Mouse (Mus musculus): ENCODE data around the gene Flrt3. TPM values are rescaled to one million over a fixed set of nuclear protein-coding genes. Genes with fewer than 3 reads are reported as not detected.

Gene Flrt3
- polyA plus RNA-seq (2014; fragmentation: Nextera tagmentation; extraction: Ambion mirVana): 39.5 and 62.5 TPM in 2 replicates

DNA sequence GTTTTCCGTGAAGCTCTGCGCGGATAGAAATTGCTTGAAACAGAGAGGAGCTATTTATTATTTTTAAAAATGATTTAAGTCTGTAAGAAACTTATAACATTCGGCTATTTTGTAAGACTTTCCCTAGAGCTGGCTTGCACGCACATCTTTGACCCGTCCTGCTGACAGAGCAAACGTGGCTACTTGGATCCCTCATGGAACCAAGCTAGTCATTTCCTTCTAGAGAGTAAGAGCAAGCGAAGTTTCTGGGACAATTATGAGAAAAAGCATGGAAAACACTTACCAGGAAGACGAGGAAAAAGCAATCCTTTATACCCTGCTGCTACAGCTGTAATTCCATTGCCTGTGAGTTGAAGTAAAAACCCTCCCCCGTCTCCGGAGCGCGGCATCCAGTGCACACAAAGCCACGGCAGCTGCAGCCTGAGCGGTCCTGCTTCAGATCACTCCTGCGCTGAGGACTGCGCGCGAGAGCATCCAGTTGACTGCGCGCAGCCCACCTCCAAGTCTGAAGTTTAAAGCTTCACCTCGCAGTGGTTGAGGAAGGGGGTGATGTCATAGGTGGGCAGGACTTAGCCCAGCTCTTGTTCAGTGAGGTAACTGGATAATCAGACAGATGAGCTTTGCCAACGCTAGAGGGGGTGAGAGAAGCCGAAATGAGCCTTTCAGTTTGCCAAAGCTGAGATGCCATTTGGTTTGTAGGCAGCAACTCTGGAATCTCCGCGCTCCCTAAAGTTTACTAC, at the start of gene Flrt3:
Gene Flrt3 (minus strand): TSS at position 507 of the 740 bp plus-strand sequence.
- no peaks in the 10 kb centered on the region for H3K27me3 ChIP-seq (ENCODE audit: control insufficient read depth, insufficient read depth, low read length)
- peak; percentile 96 for ATAC-seq (ENCODE audit: low FRiP score, low TSS enrichment)

DNA sequence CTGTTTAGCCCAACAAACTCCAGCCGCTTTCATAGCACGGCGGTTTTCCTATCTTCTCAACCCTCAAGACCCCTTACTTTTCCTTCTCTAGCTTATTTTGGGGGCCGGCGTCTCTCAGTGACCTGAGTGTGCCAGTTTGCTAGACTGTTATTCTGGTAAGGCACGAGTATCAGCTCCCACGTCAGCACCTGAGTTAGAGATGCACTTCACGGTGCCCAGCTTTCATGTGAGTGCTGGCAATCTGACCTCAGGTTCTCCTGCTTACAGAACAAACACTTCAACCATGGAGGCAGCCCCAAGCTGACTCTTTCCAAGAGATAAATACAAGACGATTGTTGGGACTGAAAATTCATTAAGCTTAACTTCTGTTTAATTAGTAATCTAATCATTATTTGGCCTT, 46.1 kb upstream of the Flrt3 start:
- H3K4me2 ChIP-seq (ENCODE audit: low read length): no peak overlapping the region
- no peak overlapping the region for H3K27ac ChIP-seq (replicated peaks; ENCODE audit: low read depth, low read length)
- ATAC-seq (ENCODE audit: low FRiP score, low TSS enrichment) (no peak), DNase-seq (no peak)
- WGBS: 90% methylated on average over 9 of the region's 9 CpGs
- H3K36me3 ChIP-seq (ENCODE audit: control insufficient read depth, insufficient read depth, low read length): no peaks in the 10 kb centered on the region
- H3K9ac ChIP-seq (replicated peaks; ENCODE audit: low read length): no peak overlapping the region
- no peaks in the 10 kb centered on the region for H3K27me3 ChIP-seq (ENCODE audit: control insufficient read depth, insufficient read depth, low read length)
- no peaks in the 10 kb centered on the region for H3K4me1 ChIP-seq (ENCODE audit: control insufficient read depth, insufficient read depth, low read length)
- no peaks in the 10 kb centered on the region for H3K9me3 ChIP-seq (ENCODE audit: control insufficient read depth, low read length)
- H3K4me3 ChIP-seq (replicated peaks; ENCODE audit: low read depth, low read length): no peak overlapping the region

More for the DNA sequence above, at the start of gene Flrt3:
- Histone ChIP-seq H3K27ac (replicated peaks; ENCODE audit: low read depth, low read length) (peak within 1 kb of the TSS; percentile 88), H3K9me3 (ENCODE audit: control insufficient read depth, low read length) (no peaks in the 10 kb centered on the region), H3K4me2 (ENCODE audit: low read length) (peak within 1 kb of the TSS; percentile 55), H3K9ac (replicated peaks; ENCODE audit: low read length) (peak within 1 kb of the TSS; percentile 78), H3K4me1 (ENCODE audit: control insufficient read depth, insufficient read depth, low read length) (peaks cover 12% of the 10 kb centered on the region), H3K4me3 (replicated peaks; ENCODE audit: low read depth, low read length) (peak within 1 kb of the TSS; percentile 70), H3K36me3 (ENCODE audit: control insufficient read depth, insufficient read depth, low read length) (no peaks in the 10 kb centered on the region)
- under 1% methylated on average over 26 of the region's 26 CpGs for WGBS
- DNase-seq: peak; percentile 97

DNA sequence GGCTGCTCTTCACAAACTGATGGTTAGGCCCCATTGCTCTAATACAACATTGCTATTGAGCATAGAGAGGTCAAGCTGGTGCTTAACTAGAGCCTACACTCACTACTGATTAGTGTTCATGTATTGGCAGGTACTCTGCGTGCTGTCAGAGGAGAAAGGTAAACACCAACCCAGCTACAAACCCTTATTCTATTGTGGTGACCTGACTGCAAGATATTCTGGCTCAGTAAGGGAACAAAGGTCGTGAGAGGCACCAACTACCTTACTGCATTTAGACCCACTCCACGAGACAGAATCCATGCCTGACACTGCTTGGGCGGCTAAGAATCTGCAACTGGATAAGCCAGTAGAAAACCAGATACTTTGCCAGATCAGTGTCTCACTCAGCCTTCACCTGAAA, 44.6 kb upstream of the Flrt3 start:
- Histone ChIP-seq H3K9me3 (ENCODE audit: control insufficient read depth, low read length) (no peaks in the 10 kb centered on the region), H3K27me3 (ENCODE audit: control insufficient read depth, insufficient read depth, low read length) (no peaks in the 10 kb centered on the region), H3K9ac (replicated peaks; ENCODE audit: low read length) (no peak overlapping the region), H3K36me3 (ENCODE audit: control insufficient read depth, insufficient read depth, low read length) (no peaks in the 10 kb centered on the region), H3K4me3 (replicated peaks; ENCODE audit: low read depth, low read length) (no peak overlapping the region), H3K27ac (replicated peaks; ENCODE audit: low read depth, low read length) (no peak overlapping the region), H3K4me2 (ENCODE audit: low read length) (no peak overlapping the region), H3K4me1 (ENCODE audit: control insufficient read depth, insufficient read depth, low read length) (no peaks in the 10 kb centered on the region)
- ATAC-seq (ENCODE audit: low FRiP score, low TSS enrichment): no peak
- DNase-seq: no peak
- 92% methylated on average over 4 of the region's 4 CpGs for WGBS

DNA sequence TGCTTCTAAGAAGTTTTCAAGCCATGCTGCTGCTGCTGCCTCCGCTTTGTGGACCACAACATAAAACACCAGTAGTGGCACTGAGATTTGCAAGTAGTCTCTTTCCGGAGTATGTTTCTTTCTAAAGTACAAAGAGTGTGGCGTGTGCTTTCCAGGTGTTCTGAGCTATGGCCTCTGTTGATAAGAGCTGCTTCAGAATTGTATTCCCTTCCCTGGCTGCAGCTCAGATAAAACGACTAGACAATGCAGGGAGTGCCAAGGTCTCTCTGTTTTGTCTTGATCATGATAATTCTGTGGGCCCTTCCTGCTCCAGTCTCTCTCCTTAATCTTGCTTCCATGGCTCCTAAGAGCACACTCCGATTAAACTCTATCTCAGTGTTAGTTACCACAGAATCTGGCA, 36.3 kb upstream of the Flrt3 start:
- Histone ChIP-seq H3K9ac (replicated peaks; ENCODE audit: low read length) (no peak overlapping the region), H3K27ac (replicated peaks; ENCODE audit: low read depth, low read length) (no peak overlapping the region), H3K9me3 (ENCODE audit: control insufficient read depth, low read length) (no peaks in the 10 kb centered on the region), H3K4me1 (ENCODE audit: control insufficient read depth, insufficient read depth, low read length) (peaks cover 16% of the 10 kb centered on the region; the same call in 1 of the 2 replicates), H3K27me3 (ENCODE audit: control insufficient read depth, insufficient read depth, low read length) (no peaks in the 10 kb centered on the region), H3K4me2 (ENCODE audit: low read length) (no peak overlapping the region), H3K36me3 (ENCODE audit: control insufficient read depth, insufficient read depth, low read length) (no peaks in the 10 kb centered on the region), H3K4me3 (replicated peaks; ENCODE audit: low read depth, low read length) (no peak overlapping the region)
- 75% methylated on average over 5 of the region's 5 CpGs for WGBS
- no peak for DNase-seq
- ATAC-seq (ENCODE audit: low FRiP score, low TSS enrichment): no peak

DNA sequence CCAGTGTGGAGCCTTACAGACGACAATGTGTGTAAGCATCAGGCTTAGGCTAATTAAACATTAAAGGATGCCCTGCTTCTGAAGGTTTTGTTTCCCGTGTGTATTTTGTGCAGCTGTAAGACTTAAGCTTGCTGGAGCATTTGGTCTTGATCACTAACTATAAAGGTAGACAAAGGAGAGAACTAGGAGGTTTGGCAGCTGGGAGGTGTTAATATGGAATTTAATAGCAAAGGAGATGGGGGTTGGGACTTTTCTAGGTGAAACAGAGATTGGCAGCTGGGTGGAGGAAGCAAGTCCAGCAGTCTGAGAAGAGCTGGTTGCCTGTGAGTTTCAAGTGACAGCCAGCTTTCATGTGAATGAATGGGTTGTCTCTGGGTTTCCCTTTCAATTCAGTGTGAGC, 34.0 kb upstream of the Flrt3 start:
- ATAC-seq (ENCODE audit: low FRiP score, low TSS enrichment): peak; percentile 14; the same call in 1 of the 2 replicates

GRCm38 (mm10) chr2:140704146-140704545, 32.9 kb upstream of the Flrt3 start:
- Histone ChIP-seq H3K4me1 (ENCODE audit: control insufficient read depth, insufficient read depth, low read length) (peaks cover 16% of the 10 kb centered on the region; the same call in 1 of the 2 replicates), H3K9me3 (ENCODE audit: control insufficient read depth, low read length) (no peaks in the 10 kb centered on the region), H3K4me3 (replicated peaks; ENCODE audit: low read depth, low read length) (no peak overlapping the region), H3K9ac (replicated peaks; ENCODE audit: low read length) (no peak overlapping the region), H3K27me3 (ENCODE audit: control insufficient read depth, insufficient read depth, low read length) (no peaks in the 10 kb centered on the region), H3K4me2 (ENCODE audit: low read length) (no peak overlapping the region), H3K36me3 (ENCODE audit: control insufficient read depth, insufficient read depth, low read length) (no peaks in the 10 kb centered on the region), H3K27ac (replicated peaks; ENCODE audit: low read depth, low read length) (no peak overlapping the region)
- DNase-seq (peak; percentile 32), ATAC-seq (ENCODE audit: low FRiP score, low TSS enrichment) (no peak)
- WGBS: 7% methylated on average over 3 of the region's 3 CpGs

More for the DNA sequence above, 34.0 kb upstream of the Flrt3 start:
- Histone ChIP-seq H3K9me3 (ENCODE audit: control insufficient read depth, low read length) (no peaks in the 10 kb centered on the region), H3K4me1 (ENCODE audit: control insufficient read depth, insufficient read depth, low read length) (peaks cover 16% of the 10 kb centered on the region; the same call in 1 of the 2 replicates), H3K4me2 (ENCODE audit: low read length) (no peak overlapping the region; the same call in 1 of the 2 replicates), H3K27ac (replicated peaks; ENCODE audit: low read depth, low read length) (0 out of 2 replicates have a peak overlapping the region, but pooled peaks have one; percentile 26), H3K4me3 (replicated peaks; ENCODE audit: low read depth, low read length) (no peak overlapping the region), H3K27me3 (ENCODE audit: control insufficient read depth, insufficient read depth, low read length) (no peaks in the 10 kb centered on the region), H3K9ac (replicated peaks; ENCODE audit: low read length) (no peak overlapping the region), H3K36me3 (ENCODE audit: control insufficient read depth, insufficient read depth, low read length) (no peaks in the 10 kb centered on the region)
- whole genome bisulfite sequencing: 1% methylated on average over 2 of the region's 2 CpGs
- peak; percentile 58 for DNase-seq

DNA sequence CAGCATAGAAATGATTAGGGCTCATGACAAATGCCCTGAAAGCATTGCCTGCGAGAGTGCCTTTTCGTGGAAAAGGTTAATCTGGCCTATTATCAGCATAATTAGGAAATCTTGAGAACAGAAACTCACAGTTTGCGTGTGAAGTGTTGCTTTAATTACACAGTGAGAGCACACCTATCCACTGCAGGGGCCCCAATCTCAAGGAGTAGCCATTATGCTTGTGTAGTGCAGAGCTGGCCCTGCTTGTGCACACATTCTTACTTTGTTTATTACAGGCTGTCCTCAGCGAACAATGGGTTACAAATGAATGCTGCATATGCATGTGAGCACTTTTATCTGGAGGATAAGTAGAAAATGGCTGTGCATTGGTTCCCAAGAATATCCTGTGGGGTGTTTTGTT, 32.1 kb upstream of the Flrt3 start:
- peaks cover 16% of the 10 kb centered on the region; the same call in 1 of the 2 replicates for H3K4me1 ChIP-seq (ENCODE audit: control insufficient read depth, insufficient read depth, low read length)
- H3K9me3 ChIP-seq (ENCODE audit: control insufficient read depth, low read length): no peaks in the 10 kb centered on the region
- no peak overlapping the region for H3K9ac ChIP-seq (replicated peaks; ENCODE audit: low read length)
- 22% methylated on average over 4 of the region's 4 CpGs for WGBS
- H3K4me2 ChIP-seq (ENCODE audit: low read length): no peak overlapping the region
- ATAC-seq (ENCODE audit: low FRiP score, low TSS enrichment) (no peak), DNase-seq (no peak)
- H3K4me3 ChIP-seq (replicated peaks; ENCODE audit: low read depth, low read length): no peak overlapping the region
- no peak overlapping the region for H3K27ac ChIP-seq (replicated peaks; ENCODE audit: low read depth, low read length)
- no peaks in the 10 kb centered on the region for H3K36me3 ChIP-seq (ENCODE audit: control insufficient read depth, insufficient read depth, low read length)
- H3K27me3 ChIP-seq (ENCODE audit: control insufficient read depth, insufficient read depth, low read length): no peaks in the 10 kb centered on the region

DNA sequence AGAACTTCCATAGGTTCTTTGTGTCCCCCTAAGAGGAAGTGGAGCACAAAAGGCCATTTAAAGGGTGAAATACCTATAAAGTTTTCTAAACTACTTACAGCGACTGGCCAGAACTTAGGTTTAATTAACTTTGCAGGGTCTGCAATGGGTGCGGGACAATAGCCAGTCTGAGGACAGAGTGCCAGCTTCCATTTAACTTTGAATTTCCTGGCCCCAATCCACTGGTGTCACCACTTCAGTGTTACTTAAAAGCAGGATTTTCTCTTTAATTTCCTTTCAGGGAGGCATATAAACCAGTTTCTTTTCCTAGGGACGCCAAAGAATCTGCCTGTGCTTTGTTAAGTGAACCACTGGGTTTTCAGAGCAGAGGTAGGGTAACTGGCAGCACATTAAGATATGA, 27.3 kb upstream of the Flrt3 start:
- DNase-seq (peak; percentile 32), ATAC-seq (ENCODE audit: low FRiP score, low TSS enrichment) (no peak)
- Histone ChIP-seq H3K4me1 (ENCODE audit: control insufficient read depth, insufficient read depth, low read length) (peaks cover 5% of the 10 kb centered on the region; the same call in 1 of the 2 replicates), H3K9me3 (ENCODE audit: control insufficient read depth, low read length) (no peaks in the 10 kb centered on the region), H3K4me3 (replicated peaks; ENCODE audit: low read depth, low read length) (no peak overlapping the region), H3K4me2 (ENCODE audit: low read length) (no peak overlapping the region), H3K27me3 (ENCODE audit: control insufficient read depth, insufficient read depth, low read length) (no peaks in the 10 kb centered on the region), H3K27ac (replicated peaks; ENCODE audit: low read depth, low read length) (no peak overlapping the region), H3K9ac (replicated peaks; ENCODE audit: low read length) (no peak overlapping the region), H3K36me3 (ENCODE audit: control insufficient read depth, insufficient read depth, low read length) (no peaks in the 10 kb centered on the region)
- 10% methylated on average over 3 of the region's 3 CpGs for WGBS

DNA sequence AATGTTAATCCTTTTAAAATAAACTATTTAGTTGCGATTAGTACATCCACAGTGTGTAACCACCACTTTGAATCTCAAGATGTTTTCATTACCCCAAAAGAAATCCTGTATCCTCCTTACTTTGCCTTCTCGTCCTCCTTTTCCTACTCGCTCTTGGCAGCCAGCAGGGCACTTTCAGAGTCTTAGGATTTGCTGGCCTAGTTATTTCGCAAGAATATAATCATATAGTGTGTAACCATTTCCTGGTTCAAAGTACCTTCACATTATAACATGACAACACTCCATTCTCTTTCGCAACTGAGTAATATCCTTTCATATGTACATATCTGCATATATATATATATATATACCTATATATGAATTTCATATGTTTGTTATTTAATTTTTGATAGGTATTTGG, 22.6 kb upstream of the Flrt3 start:
- Histone ChIP-seq H3K27me3 (ENCODE audit: control insufficient read depth, insufficient read depth, low read length) (no peaks in the 10 kb centered on the region), H3K27ac (replicated peaks; ENCODE audit: low read depth, low read length) (no peak overlapping the region), H3K4me1 (ENCODE audit: control insufficient read depth, insufficient read depth, low read length) (no peaks in the 10 kb centered on the region), H3K36me3 (ENCODE audit: control insufficient read depth, insufficient read depth, low read length) (no peaks in the 10 kb centered on the region), H3K9me3 (ENCODE audit: control insufficient read depth, low read length) (no peaks in the 10 kb centered on the region), H3K4me3 (replicated peaks; ENCODE audit: low read depth, low read length) (no peak overlapping the region), H3K4me2 (ENCODE audit: low read length) (no peak overlapping the region), H3K9ac (replicated peaks; ENCODE audit: low read length) (no peak overlapping the region)
- DNase-seq (no peak), ATAC-seq (ENCODE audit: low FRiP score, low TSS enrichment) (no peak)
- 96% methylated on average over 5 of the region's 5 CpGs for WGBS

Data from midbrain, embryonic 14.5 days (tissue).